Mouse (Mus musculus): ENCODE results near the gene Arhgdia. TPM values are rescaled to one million over a fixed set of nuclear protein-coding genes. Genes with fewer than 3 reads are reported as not detected.

The Arhgdia gene
- polyA plus RNA-seq (2015; fragmentation: Nextera tagmentation; extraction: Ambion mirVana) = 444 and 506 TPM in 2 replicates

DNA sequence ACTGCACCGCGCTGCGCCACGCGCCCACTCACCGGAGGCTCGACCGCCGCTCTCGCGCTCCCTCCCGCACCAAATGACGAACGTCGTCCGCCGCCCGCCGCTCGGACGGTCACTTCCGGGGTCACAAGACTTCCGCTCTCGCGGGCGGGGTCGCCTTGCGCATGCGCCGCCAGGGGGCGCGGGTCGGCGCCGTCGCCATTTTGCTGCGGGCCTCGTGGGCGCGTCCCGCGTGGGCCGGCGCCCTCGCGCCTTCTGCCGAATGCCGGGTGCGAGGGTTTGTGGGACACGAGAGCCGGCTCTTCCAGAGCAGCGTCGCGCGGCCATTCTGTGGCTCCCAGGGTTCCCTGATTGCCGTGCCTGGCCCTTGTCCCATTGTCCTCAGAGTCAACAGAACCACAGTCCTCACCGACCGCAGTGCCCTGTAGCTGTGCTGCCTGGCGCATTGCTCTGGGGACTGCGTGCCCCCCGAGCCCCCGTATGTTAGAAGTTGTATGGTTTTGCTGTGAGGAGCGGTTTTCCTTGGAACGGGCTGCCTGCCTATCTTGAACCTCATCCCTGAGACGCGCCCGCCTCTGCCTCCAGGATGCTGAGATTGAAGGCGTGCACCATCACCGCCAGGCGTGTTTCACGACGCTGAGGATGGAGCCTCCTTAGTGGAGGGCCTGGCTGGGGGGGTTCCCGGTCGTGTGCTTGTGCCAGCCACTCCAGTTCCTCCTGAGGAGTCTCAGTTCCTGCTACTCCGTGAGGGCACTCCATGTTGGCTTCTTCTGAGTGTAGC is at the start of gene Arhgdia:
Gene Arhgdia, minus strand, starts transcription at position 135 of the 778 bp plus-strand sequence.
- H3K4me2 ChIP-seq (ENCODE audit: low read length) = peak within 1 kb of the TSS; percentile 94
- peak within 1 kb of the TSS; percentile 91 for H3K4me3 ChIP-seq (replicated peaks; ENCODE audit: low read depth, low read length)
- DNase-seq (ENCODE audit: low spot score) (peak; percentile 86), ATAC-seq (replicated peaks; ENCODE audit: low FRiP score, low read depth) (peak; percentile 18; the same call in 1 of the 2 replicates)
- no peaks in the 10 kb centered on the region for H3K27me3 ChIP-seq (ENCODE audit: insufficient read depth, low read length)
- WGBS = 7% methylated on average over 68 of the region's 75 CpGs
- no peaks in the 10 kb centered on the region for H3K9me3 ChIP-seq (replicated peaks; ENCODE audit: low read length)
- peak within 1 kb of the TSS; percentile 96 for H3K27ac ChIP-seq
- TF ChIP-seq CTCF (IDR thresholded peaks at IDR 0.05; ENCODE audit: low read depth) = peak; percentile 51
- peak within 1 kb of the TSS; percentile 97 for H3K9ac ChIP-seq (ENCODE audit: low read depth, low read length)
- peaks cover 12% of the 10 kb centered on the region for H3K4me1 ChIP-seq (replicated peaks; ENCODE audit: insufficient read depth, low read length)
- peaks cover 31% of the 10 kb centered on the region for H3K36me3 ChIP-seq (ENCODE audit: insufficient read depth, low read length)

DNA sequence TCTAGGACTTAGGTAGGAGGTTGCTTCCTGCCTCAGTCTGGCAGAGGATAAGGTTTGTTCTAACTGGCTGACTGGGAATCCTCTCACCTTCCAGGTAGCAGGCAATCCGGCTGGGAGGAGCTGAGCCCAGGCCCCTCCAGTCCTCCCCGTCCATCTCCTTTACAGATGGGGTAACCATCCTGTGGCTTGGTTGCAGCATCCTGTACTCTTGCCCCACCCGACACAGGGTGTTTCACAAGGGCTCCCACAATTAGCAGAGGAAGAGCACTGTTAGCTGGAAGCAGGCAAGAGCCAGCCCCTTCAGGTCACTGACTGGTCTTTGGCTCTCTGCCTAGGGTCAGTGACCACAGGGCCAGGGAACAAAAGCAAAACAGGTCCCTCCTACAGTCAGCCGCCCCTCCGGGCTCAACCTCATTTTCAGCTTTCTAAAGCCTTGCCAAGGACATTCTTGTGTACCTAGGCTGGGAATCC is 49.0 kb upstream of the Arhgdia start:
- no peak for TF ChIP-seq CTCF (IDR thresholded peaks at IDR 0.05; ENCODE audit: low read depth)
- peak overlapping the region; percentile 48; the same call in 1 of the 2 replicates for H3K9ac ChIP-seq (ENCODE audit: low read depth, low read length)
- peak overlapping the region; percentile 81 for H3K27ac ChIP-seq
- peaks cover 20% of the 10 kb centered on the region for H3K4me1 ChIP-seq (replicated peaks; ENCODE audit: insufficient read depth, low read length)
- no peaks in the 10 kb centered on the region for H3K27me3 ChIP-seq (ENCODE audit: insufficient read depth, low read length)
- peaks cover 15% of the 10 kb centered on the region for H3K36me3 ChIP-seq (ENCODE audit: insufficient read depth, low read length)
- 15% methylated on average over 5 of the region's 5 CpGs for WGBS
- ATAC-seq (replicated peaks; ENCODE audit: low FRiP score, low read depth) (no peak), DNase-seq (ENCODE audit: low spot score) (peak; percentile 37)
- H3K9me3 ChIP-seq (replicated peaks; ENCODE audit: low read length) = no peaks in the 10 kb centered on the region
- H3K4me2 ChIP-seq (ENCODE audit: low read length) = peak overlapping the region; percentile 96
- H3K4me3 ChIP-seq (replicated peaks; ENCODE audit: low read depth, low read length) = 0 out of 2 replicates have a peak overlapping the region, but pooled peaks have one; percentile 7

DNA sequence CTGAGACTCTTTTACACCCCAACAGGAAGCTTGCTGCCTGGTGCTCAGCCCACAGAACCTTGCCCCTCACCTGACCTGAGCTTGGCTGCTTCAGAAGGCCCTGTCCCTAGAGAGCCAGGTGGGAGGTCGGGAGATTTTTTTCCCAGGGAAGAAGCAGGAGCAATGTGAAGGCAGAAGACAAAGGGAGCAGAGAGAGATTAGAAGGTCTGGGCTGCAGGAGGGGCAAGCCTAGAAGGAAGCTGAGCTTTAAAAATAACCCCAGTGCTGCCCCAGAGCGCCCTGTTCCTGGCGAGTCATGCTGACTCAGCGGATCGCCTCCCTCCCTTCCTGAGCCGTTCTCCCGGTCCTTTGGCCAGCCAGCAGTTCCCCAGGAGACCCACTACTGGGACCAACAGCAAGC is 48.5 kb upstream of the Arhgdia start:
- no peak for TF ChIP-seq CTCF (IDR thresholded peaks at IDR 0.05; ENCODE audit: low read depth)
- Histone ChIP-seq H3K4me2 (ENCODE audit: low read length) (peak overlapping the region; percentile 96), H3K27ac (peak overlapping the region; percentile 81), H3K4me1 (replicated peaks; ENCODE audit: insufficient read depth, low read length) (peaks cover 25% of the 10 kb centered on the region), H3K36me3 (ENCODE audit: insufficient read depth, low read length) (peaks cover 15% of the 10 kb centered on the region), H3K4me3 (replicated peaks; ENCODE audit: low read depth, low read length) (no peak overlapping the region), H3K9me3 (replicated peaks; ENCODE audit: low read length) (no peaks in the 10 kb centered on the region), H3K27me3 (ENCODE audit: insufficient read depth, low read length) (no peaks in the 10 kb centered on the region), H3K9ac (ENCODE audit: low read depth, low read length) (peak overlapping the region; percentile 48; the same call in 1 of the 2 replicates)
- 27% methylated on average over 6 of the region's 7 CpGs for WGBS
- peak; percentile 22 for DNase-seq (ENCODE audit: low spot score)
- no peak for ATAC-seq (replicated peaks; ENCODE audit: low FRiP score, low read depth)

DNA sequence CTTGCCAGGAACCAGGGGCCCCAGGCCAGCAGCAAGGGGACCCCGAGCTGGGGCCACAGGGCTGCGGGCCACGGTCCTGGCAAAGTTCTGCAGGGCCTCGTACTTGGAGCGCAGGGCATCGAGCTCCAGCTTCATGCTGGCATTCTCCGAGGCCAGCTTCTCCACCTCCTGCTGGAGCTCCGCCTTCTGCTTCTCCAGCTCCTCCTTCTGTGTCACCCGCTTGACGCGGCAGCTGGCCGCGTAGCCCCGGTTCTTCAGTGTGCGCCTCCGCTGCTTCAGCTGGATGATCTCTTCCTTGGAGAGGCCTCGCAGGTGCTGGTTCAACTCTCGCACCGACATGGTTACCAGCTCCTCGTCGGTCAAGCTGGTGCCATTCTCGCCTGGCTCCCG is 47.9 kb upstream of the Arhgdia start:
- 79% methylated on average over 23 of the region's 23 CpGs for WGBS
- Histone ChIP-seq H3K9ac (ENCODE audit: low read depth, low read length) (peak overlapping the region; percentile 48; the same call in 1 of the 2 replicates), H3K4me1 (replicated peaks; ENCODE audit: insufficient read depth, low read length) (peaks cover 25% of the 10 kb centered on the region), H3K9me3 (replicated peaks; ENCODE audit: low read length) (no peaks in the 10 kb centered on the region), H3K27ac (peak overlapping the region; percentile 81), H3K27me3 (ENCODE audit: insufficient read depth, low read length) (no peaks in the 10 kb centered on the region), H3K4me3 (replicated peaks; ENCODE audit: low read depth, low read length) (no peak overlapping the region), H3K36me3 (ENCODE audit: insufficient read depth, low read length) (peaks cover 15% of the 10 kb centered on the region), H3K4me2 (ENCODE audit: low read length) (peak overlapping the region; percentile 96)
- no peak for TF ChIP-seq CTCF (IDR thresholded peaks at IDR 0.05; ENCODE audit: low read depth)
- DNase-seq (ENCODE audit: low spot score) (no peak), ATAC-seq (replicated peaks; ENCODE audit: low FRiP score, low read depth) (no peak)

DNA sequence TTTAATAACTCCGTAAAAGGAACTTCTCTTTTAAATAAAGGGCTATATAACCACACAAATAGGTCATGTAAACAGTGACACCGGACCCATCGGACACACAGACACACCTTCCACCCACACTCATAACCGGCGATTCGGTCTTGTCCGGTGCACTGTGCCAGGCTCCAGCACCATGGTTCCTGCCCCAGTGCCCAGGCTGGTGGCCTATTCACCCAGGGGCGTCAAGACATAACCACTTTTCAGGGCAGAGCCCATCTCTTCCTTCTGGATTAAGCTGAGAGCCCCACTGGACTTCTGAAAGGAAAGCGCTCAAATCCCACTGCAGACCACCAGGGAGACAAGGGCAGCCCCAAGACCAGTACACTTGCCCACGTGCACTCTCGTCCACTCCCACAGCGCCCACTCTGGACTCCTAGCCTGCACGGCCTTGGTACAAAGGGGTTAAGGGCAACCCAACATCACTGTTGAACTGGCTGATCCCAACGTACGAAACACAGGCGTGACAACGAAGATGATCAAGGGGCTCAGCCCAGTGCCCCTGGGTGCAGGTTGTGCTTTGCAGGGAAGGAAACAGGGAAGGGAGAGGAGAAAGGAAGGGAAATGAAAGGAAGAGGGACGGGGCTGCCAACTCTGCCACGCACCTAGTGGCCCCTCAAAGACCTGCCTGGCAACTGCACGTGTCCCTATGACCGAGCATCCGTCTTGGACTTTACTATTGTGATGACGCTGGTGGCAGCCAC is 47.3 kb upstream of the Arhgdia start:
- Histone ChIP-seq H3K36me3 (ENCODE audit: insufficient read depth, low read length) (peaks cover 15% of the 10 kb centered on the region), H3K27ac (no peak overlapping the region; the same call in 1 of the 2 replicates), H3K4me3 (replicated peaks; ENCODE audit: low read depth, low read length) (no peak overlapping the region), H3K27me3 (ENCODE audit: insufficient read depth, low read length) (no peaks in the 10 kb centered on the region), H3K9ac (ENCODE audit: low read depth, low read length) (no peak overlapping the region), H3K9me3 (replicated peaks; ENCODE audit: low read length) (no peaks in the 10 kb centered on the region), H3K4me1 (replicated peaks; ENCODE audit: insufficient read depth, low read length) (peaks cover 21% of the 10 kb centered on the region), H3K4me2 (ENCODE audit: low read length) (no peak overlapping the region)
- no peak for DNase-seq (ENCODE audit: low spot score)
- 93% methylated on average over 23 of the region's 23 CpGs for WGBS
- no peak for ATAC-seq (replicated peaks; ENCODE audit: low FRiP score, low read depth)
- no peak for TF ChIP-seq CTCF (IDR thresholded peaks at IDR 0.05; ENCODE audit: low read depth)
